Mouse (Mus musculus): ENCODE measurements around the gene Olfr195.
"Not testable (repeated sequence)": the region's sequence is repeated elsewhere in the genome, so short reads cannot be mapped to it uniquely, and the experiment has no call there.

Gene Olfr195

GRCm38 (mm10) chr16:59146746-59147145 lies at the start of gene Olfr195:
Gene Olfr195 (plus strand): TSS chr16:59147046.
- no peak for DNase-seq (ENCODE audit: low spot score in 2 of 2)

GRCm38 (mm10) chr16:59105312-59105711 lies 41.5 kb upstream of the Olfr195 start:
- DNase-seq (ENCODE audit: low spot score in 2 of 2) = no peak

- DNase-seq (ENCODE audit: low spot score in 2 of 2) = not testable (repeated sequence)
These were observed 38.3 kb upstream of the Olfr195 start for GRCm38 (mm10) chr16:59108522-59108921.

GRCm38 (mm10) chr16:59111781-59112180 lies 35.1 kb upstream of the Olfr195 start, which contains the start of gene Olfr193:
Gene Olfr193 (minus strand): TSS chr16:59111881.
- no peak for DNase-seq (ENCODE audit: low spot score in 2 of 2)

- no peak for DNase-seq (ENCODE audit: low spot score in 2 of 2)
These were observed 25.9 kb upstream of the Olfr195 start, which contains the start of gene Olfr194 for GRCm38 (mm10) chr16:59120969-59121368. Gene Olfr194 (minus strand): TSS chr16:59121069.

GRCm38 (mm10) chr16:59130740-59131139 lies 16.1 kb upstream of the Olfr195 start:
- no peak for DNase-seq (ENCODE audit: low spot score in 2 of 2)

- no peak for DNase-seq (ENCODE audit: low spot score in 2 of 2)
These were observed 5.7 kb upstream of the Olfr195 start for GRCm38 (mm10) chr16:59141105-59141504.

GRCm38 (mm10) chr16:59151996-59152395 lies 5.2 kb downstream of the Olfr195 start:
- no peak for DNase-seq (ENCODE audit: low spot score in 2 of 2)

GRCm38 (mm10) chr16:59170354-59170753 lies 23.5 kb downstream of the Olfr195 start, which contains the start of gene Olfr196:
Gene Olfr196 (minus strand): TSS chr16:59170454.
- DNase-seq (ENCODE audit: low spot score in 2 of 2) = no peak
